Mouse (Mus musculus) layer of hippocampus, postnatal 25 days (tissue): ENCODE measurements at regions not wholly inside any gene's neighbourhood (a gene's known extent, or its start where the extent isn't known, plus 50 kb on each side); places are given as distances from the start of the nearest gene placed in this dataset.

Experiments used
- DNase-seq, 2 experiments: peaks; one replicate each; pipeline ENCODE4 v3.0.0; 2022; ENCODE audit warnings: mixed read lengths in 2 of 2, low spot score in 1 of 2; ENCODE audit errors: extremely low spot score in 1 of 2

- DNase-seq, result no peak
Measured at GRCm38 (mm10) chr9:72208296-72208695, 66.4 kb upstream of the Zfp280d start.

GRCm38 (mm10) chr9:72217296-72218028 is 57.2 kb upstream of the Zfp280d start:
- DNase-seq, result no peak

- no peak for DNase-seq
Measured at GRCm38 (mm10) chr9:72218736-72219135, 55.9 kb upstream of the Zfp280d start.

- DNase-seq, result no peak
Measured at GRCm38 (mm10) chr9:72219892-72220291, 54.8 kb upstream of the Zfp280d start.

- DNase-seq, result no peak
Measured at GRCm38 (mm10) chr9:72221333-72221732, 53.3 kb upstream of the Zfp280d start.
